In the genomic region with DNA sequence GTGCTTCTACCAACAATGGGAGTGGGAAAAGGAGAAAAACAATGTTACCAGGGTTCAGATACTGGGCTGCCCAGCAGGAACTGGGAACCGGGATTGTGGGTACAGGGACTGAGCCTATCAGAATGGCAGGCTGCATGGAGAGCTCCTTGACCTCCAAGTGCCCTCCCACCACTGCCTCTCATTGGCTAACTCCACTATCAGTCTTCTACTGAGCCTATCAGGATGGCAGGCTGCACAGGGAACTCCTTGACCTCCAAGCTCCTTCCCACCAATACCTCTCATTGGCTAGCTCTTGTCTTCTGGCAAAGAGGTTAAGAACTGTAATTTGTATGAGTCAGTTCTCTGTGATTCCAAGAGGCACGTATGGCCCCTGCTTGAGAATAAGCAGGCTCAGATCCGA, we compare ENCODE assay signal across 26 mouse cellular contexts.
DNase-seq lines count a peak whose midpoint lies in the region; TF ChIP-seq lines count a peak whose summit lies in the region.
"Had no signal": no experiment of that assay in that cellular context is flagged by ENCODE, and none has a peak within 500 bp of the region (broad histone marks: within the 10 kb centered on the region; RNA-seq: fewer than 3 reads in every experiment).

No protein-coding gene starts in this region.

- no peaks in the 10 kb centered on the region; a peak in 1 of 4 replicates for H3K4me1 ChIP-seq in ES-E14 (ENCODE audit: control insufficient read depth in 2 of 2, insufficient read depth in 2 of 2, low read length in 2 of 2, poor library complexity in 1 of 2)
- H3K4me1 ChIP-seq: liver, embryonic 15.5 days; lung, embryonic 15.5 days; megakaryocyte, embryonic 14.5 days; stomach, embryonic 15.5 days had no signal

- in situ Hi-C loops in ES-E14 (cut with MboI; ENCODE audit: low sequenced_read_pairs in 2 of 2, unreplicated experiment in 2 of 2) = no loop called here

- no peak overlapping the region for H3K9ac ChIP-seq in ES-E14 (ENCODE audit: insufficient read depth, low read depth, low read length, poor library complexity, severe bottlenecking)
- H3K9ac ChIP-seq: embryonic facial prominence, embryonic 15.5 days; forebrain, embryonic 15.5 days; hindbrain, embryonic 15.5 days; liver, embryonic 15.5 days; lung, embryonic 15.5 days; neural tube, embryonic 12.5 days; stomach, embryonic 15.5 days had no signal

- H3K9me3 ChIP-seq in ES-E14 (ENCODE audit: control insufficient read depth, insufficient read depth, low read depth, low read length) = no peaks in the 10 kb centered on the region
- H3K9me3 ChIP-seq: embryonic facial prominence, embryonic 15.5 days; forebrain, embryonic 15.5 days; hindbrain, embryonic 15.5 days; liver, embryonic 15.5 days; lung, embryonic 15.5 days; neural tube, embryonic 12.5 days; stomach, embryonic 15.5 days had no signal

- peak; percentile 55 for DNase-seq in ES-E14 (ENCODE audit: low read depth, low spot score)
- DNase-seq in NIH3T3 (ENCODE audit: low read depth) = peak; percentile 2
- peak; percentile 22 for DNase-seq in embryo, embryonic 11 days
- DNase-seq in testis, postnatal 14 days (ENCODE audit: low spot score) = peak; percentile 83
- DNase-seq in heart, adult 8-10 months (ENCODE audit: low spot score) = no peak
- no peak for DNase-seq in cerebellum, postnatal 4 days (ENCODE audit: low spot score in 2 of 2)
- DNase-seq in left cerebral cortex, adult 9 months (ENCODE audit: low spot score in 2 of 2) = no peak
- DNase-seq: adrenal gland, adult 8-10 months; B cell, adult 2 months; cerebellum, adult 11-12 months; gastrocnemius, postnatal 36 days; kidney, postnatal 25 days; layer of hippocampus, postnatal 36 days; liver; lung, postnatal 36 days; midbrain, embryonic 14.5 days; right cerebral cortex, postnatal 4 days had no signal

- no peak overlapping the region for H3K4me3 ChIP-seq in ES-E14 (ENCODE audit: insufficient read depth in 1 of 2, low read depth in 1 of 2, low read length in 2 of 2, poor library complexity in 1 of 2, severe bottlenecking in 1 of 2)
- H3K4me3 ChIP-seq: embryonic facial prominence, embryonic 15.5 days; forebrain, embryonic 15.5 days; hindbrain, embryonic 15.5 days; layer of hippocampus, adult 2 months; liver, embryonic 15.5 days; lung, embryonic 15.5 days; megakaryocyte, embryonic 14.5 days; neural tube, embryonic 12.5 days; stomach, embryonic 15.5 days had no signal

- no peak overlapping the region for H3K27ac ChIP-seq in ES-E14 (ENCODE audit: insufficient read depth, low read depth, low read length, poor library complexity, severe bottlenecking)
- H3K27ac ChIP-seq: embryonic facial prominence, embryonic 15.5 days; forebrain, embryonic 15.5 days; hindbrain, embryonic 15.5 days; layer of hippocampus, adult 2 months; liver, embryonic 15.5 days; lung, embryonic 15.5 days; neural tube, embryonic 12.5 days; stomach, embryonic 15.5 days had no signal

- H3K36me3 ChIP-seq in ES-E14 (ENCODE audit: control insufficient read depth, insufficient read depth, low read length, poor library complexity, severe bottlenecking) = no peaks in the 10 kb centered on the region
- H3K36me3 ChIP-seq: embryonic facial prominence, embryonic 15.5 days; forebrain, embryonic 15.5 days; hindbrain, embryonic 15.5 days; liver, embryonic 15.5 days; lung, embryonic 15.5 days; neural tube, embryonic 12.5 days; stomach, embryonic 15.5 days had no signal

TF ChIP-seq in ES-E14, 5 proteins besides CTCF, POLR2A, EP300 and RAD21:
- TF ChIP-seq HCFC1 (IDR thresholded peaks at IDR 0.05; ENCODE audit: borderline replicate concordance, insufficient read depth, low read length) = no peak
- TF ChIP-seq CHD2 (IDR thresholded peaks at IDR 0.05; ENCODE audit: low read depth, low read length) = peak; percentile 87

Comparison
In these comparisons a context has a peak if more than half of its experiments do, and no peak if none do; other contexts are left out.
1. DNase-seq: peak in ES-E14 (single experiment), NIH3T3 (single experiment), embryo, embryonic 11 days (single experiment) and testis, postnatal 14 days (single experiment); none in heart, adult 8-10 months (single experiment), cerebellum, postnatal 4 days (0 of 2) and left cerebral cortex, adult 9 months (0 of 2).